Mouse (Mus musculus) olfactory bulb, adult 2 months (tissue): ENCODE results near the gene Pax8. TPM values are rescaled to one million over a fixed set of nuclear protein-coding genes. Genes with fewer than 3 reads are reported as not detected.

Experiments used
- H3K27ac ChIP-seq: fragments of 200-500 bp; 2 replicates; pipeline ENCODE4 v1.5.1; 2012; ENCODE audit warnings: low read depth, low read length; ENCODE audit not compliant: insufficient read depth
- H3K4me1 ChIP-seq: fragments of 200-500 bp; 2 replicates; pipeline ENCODE4 v1.6.1; 2012; ENCODE audit warnings: low read length; ENCODE audit not compliant: control insufficient read depth, insufficient read depth
- H3K4me3 ChIP-seq: fragments of 200-500 bp; 2 replicates; pipeline ENCODE4 v1.5.1; 2012; ENCODE audit warnings: mild to moderate bottlenecking, low read depth, low read length, moderate library complexity; ENCODE audit not compliant: insufficient read depth
- CTCF ChIP-seq: fragments of 200-500 bp; IDR thresholded peaks from 2 replicates; pipeline ENCODE4 v1.5.1; 2012; ENCODE audit warnings: low read depth, mild to moderate bottlenecking, low read length, moderate library complexity; ENCODE audit not compliant: insufficient read depth
- POLR2A ChIP-seq: fragments of 200-500 bp; IDR thresholded peaks from 2 replicates; pipeline ENCODE4 v1.6.1; 2012; ENCODE audit warnings: mild to moderate bottlenecking, low read depth, low read length, moderate library complexity; ENCODE audit not compliant: insufficient read depth
- WGBS: fragments of 180-500 bp; shearing (Covaris S2); methylation state at CpG from one replicate; pipeline ENCODE4 v1.1.7; 2018; 5-methylcytosine and 5-hydroxymethylcytosine counted together
- polyA plus RNA-seq: library from polyadenylated mRNA; stranded (reverse); fragments of >200 nt; gene quantifications from 2 replicates; pipeline ENCODE4 v1.2.4, GENCODE M21; 2012; ENCODE audit warnings: low replicate concordance; ENCODE audit not compliant: missing spikeins, insufficient read depth, insufficient read length

Pax8 gene
- polyA plus RNA-seq, 1 experiment = not detected

DNA sequence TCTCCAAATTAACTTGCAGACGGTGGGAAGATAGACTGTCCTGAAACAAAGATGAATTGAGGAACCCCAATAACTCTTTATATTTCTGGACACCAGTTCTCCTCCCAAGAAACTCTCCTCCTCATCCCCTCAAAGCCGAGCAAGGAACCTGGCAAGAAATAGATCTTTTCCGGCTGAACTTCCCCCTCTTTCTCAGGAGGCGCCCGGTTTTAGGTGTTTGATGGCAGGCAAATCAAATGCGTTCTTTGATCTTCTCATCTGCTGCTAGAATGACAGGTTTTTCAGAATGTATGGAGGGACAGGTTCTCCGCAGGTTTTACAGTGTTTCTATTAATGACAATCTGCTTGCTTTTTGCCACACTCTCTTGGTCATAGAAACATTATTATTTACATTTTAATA is 3.3 kb downstream of the Pax8 start:
- H3K4me3 ChIP-seq = no peak overlapping the region
- peaks cover 9% of the 10 kb centered on the region for H3K4me1 ChIP-seq
- TF ChIP-seq CTCF (no peak), POLR2A (no peak)
- 14% methylated on average over 7 of the region's 7 CpGs for WGBS
- H3K27ac ChIP-seq = no peak overlapping the region

GRCm38 (mm10) chr2:24469102-24469501 is 6.3 kb downstream of the Pax8 start:
- 67% methylated on average over 4 of the region's 4 CpGs for WGBS
- no peak overlapping the region for H3K27ac ChIP-seq
- H3K4me3 ChIP-seq = no peak overlapping the region
- H3K4me1 ChIP-seq = peaks cover 5% of the 10 kb centered on the region
- TF ChIP-seq POLR2A (no peak), CTCF (no peak)

DNA sequence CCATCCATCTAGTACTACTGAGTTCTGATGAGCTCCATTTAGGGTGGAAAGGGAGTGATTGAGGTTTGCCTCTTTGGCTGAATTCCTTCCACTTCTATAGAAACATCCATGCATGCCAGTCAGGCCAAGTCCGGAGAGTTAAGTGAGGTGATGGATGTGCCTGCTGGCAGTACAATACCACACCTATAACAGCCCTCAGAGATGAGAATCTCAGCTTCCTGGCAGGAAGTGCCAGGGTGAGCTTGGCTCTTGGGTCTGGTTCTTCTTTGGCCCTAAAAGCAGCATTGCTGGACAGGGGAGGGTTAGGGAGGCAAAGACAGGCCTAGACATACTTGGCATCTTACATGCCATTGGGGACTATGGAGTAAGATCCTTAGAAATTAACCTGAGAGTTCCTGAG is 7.0 kb downstream of the Pax8 start:
- H3K27ac ChIP-seq = no peak overlapping the region
- no peak overlapping the region for H3K4me3 ChIP-seq
- no peak for TF ChIP-seq POLR2A
- no peak for TF ChIP-seq CTCF
- no peaks in the 10 kb centered on the region for H3K4me1 ChIP-seq
- 83% methylated on average over 1 of the region's 1 CpGs for WGBS

DNA sequence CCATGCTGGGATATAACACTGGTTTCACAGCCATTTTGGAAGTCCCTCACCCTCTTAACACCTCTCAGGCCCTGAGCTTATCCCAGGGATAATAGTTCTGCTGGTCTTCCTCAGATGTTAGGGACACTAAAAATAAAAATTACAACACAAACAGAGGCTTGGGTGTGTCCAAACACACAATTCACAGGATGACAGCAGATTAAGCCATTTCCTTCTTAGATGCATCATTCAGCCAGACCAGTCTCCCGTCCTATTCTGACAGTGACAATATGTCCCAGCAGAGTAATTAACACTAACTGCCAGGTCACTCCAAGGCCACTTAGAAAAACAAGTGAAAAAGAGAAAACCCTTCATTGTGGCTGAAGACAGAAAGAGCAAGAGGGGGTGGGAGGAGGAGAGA is 8.2 kb downstream of the Pax8 start:
- Histone ChIP-seq H3K4me1 (no peaks in the 10 kb centered on the region), H3K27ac (no peak overlapping the region), H3K4me3 (no peak overlapping the region)
- TF ChIP-seq POLR2A = no peak
- no peak for TF ChIP-seq CTCF
- WGBS = 31% methylated on average over 1 of the region's 1 CpGs

- no peaks in the 10 kb centered on the region for H3K4me1 ChIP-seq
- TF ChIP-seq POLR2A (no peak), CTCF (no peak)
- H3K4me3 ChIP-seq = no peak overlapping the region
- no peak overlapping the region for H3K27ac ChIP-seq
- WGBS = 26% methylated on average over 2 of the region's 2 CpGs
Observed at GRCm38 (mm10) chr2:24460808-24461127, 14.6 kb downstream of the Pax8 start.

- 47% methylated on average over 9 of the region's 9 CpGs for WGBS
- Histone ChIP-seq H3K27ac (no peak overlapping the region), H3K4me1 (no peaks in the 10 kb centered on the region), H3K4me3 (no peak overlapping the region)
- TF ChIP-seq CTCF (no peak), POLR2A (no peak)
Observed at GRCm38 (mm10) chr2:24460112-24460807, 15.1 kb downstream of the Pax8 start.

GRCm38 (mm10) chr2:24456841-24457240 is 18.6 kb downstream of the Pax8 start:
- no peak overlapping the region for H3K27ac ChIP-seq
- WGBS = 87% methylated on average over 4 of the region's 4 CpGs
- H3K4me3 ChIP-seq = no peak overlapping the region
- H3K4me1 ChIP-seq = no peaks in the 10 kb centered on the region
- TF ChIP-seq POLR2A (no peak), CTCF (no peak)

- WGBS = 62% methylated on average over 6 of the region's 6 CpGs
- TF ChIP-seq CTCF (no peak), POLR2A (no peak)
- no peak overlapping the region for H3K4me3 ChIP-seq
- H3K27ac ChIP-seq = no peak overlapping the region
- no peaks in the 10 kb centered on the region for H3K4me1 ChIP-seq
Observed at GRCm38 (mm10) chr2:24455057-24455855, 20.1 kb downstream of the Pax8 start.

DNA sequence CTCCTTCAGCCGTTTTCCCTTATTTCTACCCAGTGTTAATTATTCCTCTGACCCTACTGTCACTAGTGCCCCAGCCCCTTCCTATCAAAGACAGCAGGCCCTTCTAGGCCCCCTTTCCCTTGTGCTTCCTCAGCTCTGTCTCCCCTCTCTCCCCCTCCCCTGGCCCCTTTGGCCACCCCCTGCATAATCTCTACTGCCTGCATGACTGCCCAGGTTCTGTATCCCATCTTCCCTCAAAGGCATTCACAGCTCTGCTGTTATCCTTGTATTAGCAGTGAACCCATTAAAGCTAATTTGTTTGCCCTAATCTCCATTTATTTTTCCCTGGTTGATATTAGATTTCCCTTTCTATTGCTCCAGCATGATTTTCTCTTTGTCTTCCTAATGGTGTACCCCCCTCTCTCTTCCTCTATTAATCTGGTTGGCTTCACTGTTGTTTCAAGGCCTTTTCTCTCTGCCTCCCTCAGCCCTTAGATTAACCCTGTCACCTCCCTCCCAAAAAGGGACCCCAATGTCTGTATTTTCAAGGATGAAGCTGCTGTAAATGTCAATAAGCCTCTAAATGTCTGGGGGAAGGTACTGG is 20.9 kb downstream of the Pax8 start:
- H3K27ac ChIP-seq = no peak overlapping the region
- H3K4me1 ChIP-seq = no peaks in the 10 kb centered on the region
- no peak for TF ChIP-seq CTCF
- TF ChIP-seq POLR2A = no peak
- WGBS = 64% methylated on average over 1 of the region's 1 CpGs
- no peak overlapping the region for H3K4me3 ChIP-seq
